Mouse (Mus musculus): ENCODE measurements around the gene Gm5089. TPM values are rescaled to one million over a fixed set of nuclear protein-coding genes. Genes with fewer than 3 reads are reported as not detected.

The Gm5089 gene
- polyA plus RNA-seq, 2 experiments, result not detected

GRCm38 (mm10) chr14:122477971-122478573 lies 27.2 kb upstream of the Gm5089 start:
- Histone ChIP-seq H3K9me3 (ENCODE audit: control insufficient read depth, low read length) (no peaks in the 10 kb centered on the region), H3K36me3 (replicated peaks; ENCODE audit: control insufficient read depth, insufficient read depth, low read depth) (no peaks in the 10 kb centered on the region), H3K27me3 (ENCODE audit: control insufficient read depth, insufficient read depth, low read length) (peaks cover 100% of the 10 kb centered on the region), H3K4me2 (ENCODE audit: low read depth) (no peak overlapping the region), H3K27ac (no peak overlapping the region), H3K9ac (replicated peaks) (no peak overlapping the region), H3K4me1 (replicated peaks; ENCODE audit: control insufficient read depth in 2 of 2, insufficient read depth in 2 of 2, low read length in 1 of 2) (no peaks in the 10 kb centered on the region), H3K4me3 (ENCODE audit: insufficient read depth in 1 of 2, low read depth in 2 of 2, low read length in 2 of 2) (no peak overlapping the region)
- TF ChIP-seq CTCF (IDR thresholded peaks at IDR 0.05; ENCODE audit: low read depth) (no peak), EP300 (IDR thresholded peaks at IDR 0.05; ENCODE audit: low read depth) (no peak)
- 3% methylated on average over 9 of the region's 9 CpGs for WGBS (ENCODE audit: insufficient replicate concordance)
- ATAC-seq (ENCODE audit: insufficient read depth) (no peak), DNase-seq (ENCODE audit: low read depth in 3 of 3, low spot score in 3 of 3) (no peak)

GRCm38 (mm10) chr14:122477261-122477671 lies 26.4 kb upstream of the Gm5089 start:
- Histone ChIP-seq H3K4me2 (ENCODE audit: low read depth) (no peak overlapping the region), H3K4me1 (replicated peaks; ENCODE audit: control insufficient read depth in 2 of 2, insufficient read depth in 2 of 2, low read length in 1 of 2) (no peaks in the 10 kb centered on the region), H3K27ac (no peak overlapping the region), H3K9me3 (ENCODE audit: control insufficient read depth, low read length) (no peaks in the 10 kb centered on the region), H3K9ac (replicated peaks) (no peak overlapping the region), H3K36me3 (replicated peaks; ENCODE audit: control insufficient read depth, insufficient read depth, low read depth) (no peaks in the 10 kb centered on the region), H3K4me3 (ENCODE audit: insufficient read depth in 1 of 2, low read depth in 2 of 2, low read length in 2 of 2) (no peak overlapping the region), H3K27me3 (ENCODE audit: control insufficient read depth, insufficient read depth, low read length) (peaks cover 100% of the 10 kb centered on the region)
- ATAC-seq (ENCODE audit: insufficient read depth), result no peak
- no peak for TF ChIP-seq CTCF (IDR thresholded peaks at IDR 0.05; ENCODE audit: low read depth)
- no peak for TF ChIP-seq EP300 (IDR thresholded peaks at IDR 0.05; ENCODE audit: low read depth)
- DNase-seq (ENCODE audit: low read depth in 3 of 3, low spot score in 3 of 3), result no peak
- 2% methylated on average over 20 of the region's 20 CpGs for WGBS (ENCODE audit: insufficient replicate concordance)

DNA sequence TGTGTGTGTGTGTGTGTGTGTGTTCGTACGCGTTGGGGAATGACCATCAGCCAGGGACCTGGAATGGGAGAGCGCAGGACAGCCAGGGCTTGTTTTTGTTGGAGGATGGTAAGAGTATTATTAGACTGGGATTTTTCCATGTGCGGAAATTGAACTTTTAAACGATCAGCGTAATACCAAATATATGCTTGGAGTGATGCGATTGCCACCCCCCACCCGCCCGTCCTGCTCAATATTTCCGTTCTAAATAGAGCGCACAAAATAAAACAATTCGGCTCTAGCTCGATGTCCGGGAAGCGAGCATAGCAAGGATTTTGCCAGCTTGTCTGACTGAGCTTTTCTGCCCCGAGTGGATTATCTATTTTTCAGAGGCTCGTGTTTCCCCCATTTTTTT lies 25.9 kb upstream of the Gm5089 start:
- Histone ChIP-seq H3K4me2 (ENCODE audit: low read depth) (no peak overlapping the region), H3K4me3 (ENCODE audit: insufficient read depth in 1 of 2, low read depth in 2 of 2, low read length in 2 of 2) (no peak overlapping the region), H3K36me3 (replicated peaks; ENCODE audit: control insufficient read depth, insufficient read depth, low read depth) (no peaks in the 10 kb centered on the region), H3K27me3 (ENCODE audit: control insufficient read depth, insufficient read depth, low read length) (peaks cover 99% of the 10 kb centered on the region), H3K9ac (replicated peaks) (no peak overlapping the region), H3K27ac (no peak overlapping the region), H3K9me3 (ENCODE audit: control insufficient read depth, low read length) (no peaks in the 10 kb centered on the region), H3K4me1 (replicated peaks; ENCODE audit: control insufficient read depth in 2 of 2, insufficient read depth in 2 of 2, low read length in 1 of 2) (no peaks in the 10 kb centered on the region)
- DNase-seq (ENCODE audit: low read depth in 3 of 3, low spot score in 3 of 3) (no peak), ATAC-seq (ENCODE audit: insufficient read depth) (no peak)
- WGBS (ENCODE audit: insufficient replicate concordance), result 3% methylated on average over 18 of the region's 18 CpGs
- no peak for TF ChIP-seq EP300 (IDR thresholded peaks at IDR 0.05; ENCODE audit: low read depth)
- TF ChIP-seq CTCF (IDR thresholded peaks at IDR 0.05; ENCODE audit: low read depth), result no peak

DNA sequence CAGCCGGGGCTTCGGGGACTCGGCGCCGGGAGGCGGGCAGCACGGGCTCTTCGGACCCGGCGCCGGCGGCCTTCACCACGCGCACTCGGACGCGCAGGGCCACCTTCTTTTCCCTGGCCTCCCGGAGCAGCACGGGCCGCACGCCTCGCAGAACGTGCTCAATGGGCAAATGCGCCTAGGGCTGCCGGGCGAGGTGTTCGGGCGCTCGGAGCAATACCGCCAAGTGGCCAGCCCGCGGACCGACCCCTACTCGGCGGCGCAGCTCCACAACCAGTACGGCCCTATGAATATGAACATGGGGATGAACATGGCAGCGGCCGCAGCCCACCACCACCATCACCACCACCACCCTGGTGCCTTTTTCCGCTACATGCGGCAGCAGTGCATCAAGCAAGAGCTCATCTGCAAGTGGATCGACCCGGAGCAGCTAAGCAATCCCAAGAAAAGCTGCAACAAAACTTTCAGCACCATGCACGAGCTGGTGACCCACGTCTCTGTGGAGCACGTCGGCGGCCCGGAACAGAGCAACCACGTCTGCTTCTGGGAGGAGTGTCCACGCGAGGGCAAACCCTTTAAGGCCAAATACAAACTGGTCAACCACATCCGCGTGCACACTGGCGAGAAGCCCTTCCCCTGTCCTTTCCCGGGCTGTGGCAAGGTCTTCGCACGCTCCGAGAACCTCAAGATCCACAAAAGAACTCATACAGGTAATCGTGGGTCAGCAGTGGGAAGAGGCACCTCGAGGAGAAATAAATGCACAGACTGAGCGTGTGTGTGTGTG lies 25.3 kb upstream of the Gm5089 start:
- ATAC-seq (ENCODE audit: insufficient read depth) (no peak), DNase-seq (ENCODE audit: low read depth in 3 of 3, low spot score in 3 of 3) (no peak)
- H3K4me2 ChIP-seq (ENCODE audit: low read depth), result peak overlapping the region; percentile 49
- H3K9me3 ChIP-seq (ENCODE audit: control insufficient read depth, low read length), result no peaks in the 10 kb centered on the region
- H3K9ac ChIP-seq (replicated peaks), result no peak overlapping the region
- peak overlapping the region in 1 of 2 experiments; percentile 34; a peak in 1 of 4 replicates for H3K4me3 ChIP-seq (ENCODE audit: insufficient read depth in 1 of 2, low read depth in 2 of 2, low read length in 2 of 2)
- no peaks in the 10 kb centered on the region for H3K36me3 ChIP-seq (replicated peaks; ENCODE audit: control insufficient read depth, insufficient read depth, low read depth)
- no peak for TF ChIP-seq EP300 (IDR thresholded peaks at IDR 0.05; ENCODE audit: low read depth)
- TF ChIP-seq CTCF (IDR thresholded peaks at IDR 0.05; ENCODE audit: low read depth), result no peak
- WGBS (ENCODE audit: insufficient replicate concordance), result 1% methylated on average over 62 of the region's 62 CpGs
- no peaks in the 10 kb centered on the region for H3K4me1 ChIP-seq (replicated peaks; ENCODE audit: control insufficient read depth in 2 of 2, insufficient read depth in 2 of 2, low read length in 1 of 2)
- peaks cover 99% of the 10 kb centered on the region for H3K27me3 ChIP-seq (ENCODE audit: control insufficient read depth, insufficient read depth, low read length)
- no peak overlapping the region for H3K27ac ChIP-seq

DNA sequence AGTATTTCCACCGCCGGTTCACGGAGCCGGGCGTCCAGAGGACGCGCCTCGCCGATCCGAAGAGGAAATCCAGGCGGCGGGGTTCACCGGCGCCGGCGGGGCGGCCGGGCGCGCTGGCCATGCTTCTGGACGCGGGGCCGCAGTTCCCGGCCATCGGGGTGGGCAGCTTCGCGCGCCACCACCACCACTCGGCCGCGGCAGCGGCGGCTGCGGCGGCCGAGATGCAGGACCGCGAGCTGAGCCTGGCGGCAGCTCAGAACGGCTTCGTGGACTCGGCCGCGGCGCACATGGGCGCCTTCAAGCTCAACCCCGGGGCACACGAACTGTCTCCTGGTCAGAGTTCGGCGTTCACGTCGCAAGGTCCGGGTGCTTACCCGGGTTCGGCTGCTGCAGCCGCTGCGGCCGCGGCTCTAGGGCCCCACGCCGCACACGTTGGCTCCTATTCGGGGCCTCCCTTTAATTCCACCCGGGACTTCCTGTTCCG lies 24.7 kb upstream of the Gm5089 start:
- Histone ChIP-seq H3K27me3 (ENCODE audit: control insufficient read depth, insufficient read depth, low read length) (peaks cover 99% of the 10 kb centered on the region), H3K9me3 (ENCODE audit: control insufficient read depth, low read length) (no peaks in the 10 kb centered on the region), H3K9ac (replicated peaks) (no peak overlapping the region), H3K27ac (no peak overlapping the region), H3K36me3 (replicated peaks; ENCODE audit: control insufficient read depth, insufficient read depth, low read depth) (no peaks in the 10 kb centered on the region), H3K4me3 (ENCODE audit: insufficient read depth in 1 of 2, low read depth in 2 of 2, low read length in 2 of 2) (peak overlapping the region in 1 of 2 experiments; percentile 34; a peak in 1 of 4 replicates), H3K4me1 (replicated peaks; ENCODE audit: control insufficient read depth in 2 of 2, insufficient read depth in 2 of 2, low read length in 1 of 2) (no peaks in the 10 kb centered on the region), H3K4me2 (ENCODE audit: low read depth) (peak overlapping the region; percentile 49)
- TF ChIP-seq CTCF (IDR thresholded peaks at IDR 0.05; ENCODE audit: low read depth) (no peak), EP300 (IDR thresholded peaks at IDR 0.05; ENCODE audit: low read depth) (no peak)
- WGBS (ENCODE audit: insufficient replicate concordance), result under 1% methylated on average over 43 of the region's 65 CpGs
- DNase-seq (ENCODE audit: low read depth in 3 of 3, low spot score in 3 of 3) (no peak), ATAC-seq (ENCODE audit: insufficient read depth) (no peak)
